Mouse (Mus musculus) liver, adult 2 months (tissue): ENCODE data around the gene Tenm2.

ENCODE experiments used
- CTCF ChIP-seq: fragments of 200-500 bp; IDR thresholded peaks from 2 replicates; pipeline ENCODE4 v1.5.1; 2011; ENCODE audit warnings: low read depth, low read length, control low read depth
- POLR2A ChIP-seq: fragments of 200-500 bp; IDR thresholded peaks from 2 replicates; pipeline ENCODE4 v1.6.1; 2011; ENCODE audit warnings: low read length, control low read depth; ENCODE audit not compliant: insufficient read depth; ENCODE audit errors: extremely low read depth

DNA sequence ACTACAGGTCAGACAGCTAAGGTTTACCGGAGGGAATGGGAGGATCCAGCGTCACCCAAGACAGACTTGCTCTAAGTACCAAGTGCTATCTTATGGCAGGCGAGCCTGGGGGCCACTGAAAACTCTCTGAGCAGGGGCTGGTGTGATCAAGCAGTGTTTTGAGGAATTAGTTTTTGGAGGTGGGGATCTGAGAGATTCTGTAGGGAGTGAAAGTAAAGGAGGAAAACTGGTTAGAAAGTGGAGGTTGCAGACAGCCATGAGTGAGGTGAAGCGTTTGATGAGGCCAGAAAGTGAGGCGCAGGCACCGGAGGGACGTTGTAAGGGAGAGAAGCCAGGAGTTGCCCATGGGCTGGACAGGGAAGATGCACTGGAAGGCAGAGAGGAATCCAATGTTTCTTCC is 1063.8 kb downstream of the Tenm2 start:
- TF ChIP-seq CTCF (no peak), POLR2A (no peak)
